Mouse (Mus musculus) frontal cortex, postnatal 25 days (tissue): Measurements from ENCODE around the gene Asb17.
"Not testable (repeated sequence)": the region's sequence is repeated elsewhere in the genome, so short reads cannot be mapped to it uniquely, and the experiment has no call there.

Experiments
- DNase-seq, 2 experiments: peaks; one replicate each; pipeline ENCODE4 v3.0.0; 2022; ENCODE audit warnings: low spot score in 2 of 2

Asb17 gene

DNA sequence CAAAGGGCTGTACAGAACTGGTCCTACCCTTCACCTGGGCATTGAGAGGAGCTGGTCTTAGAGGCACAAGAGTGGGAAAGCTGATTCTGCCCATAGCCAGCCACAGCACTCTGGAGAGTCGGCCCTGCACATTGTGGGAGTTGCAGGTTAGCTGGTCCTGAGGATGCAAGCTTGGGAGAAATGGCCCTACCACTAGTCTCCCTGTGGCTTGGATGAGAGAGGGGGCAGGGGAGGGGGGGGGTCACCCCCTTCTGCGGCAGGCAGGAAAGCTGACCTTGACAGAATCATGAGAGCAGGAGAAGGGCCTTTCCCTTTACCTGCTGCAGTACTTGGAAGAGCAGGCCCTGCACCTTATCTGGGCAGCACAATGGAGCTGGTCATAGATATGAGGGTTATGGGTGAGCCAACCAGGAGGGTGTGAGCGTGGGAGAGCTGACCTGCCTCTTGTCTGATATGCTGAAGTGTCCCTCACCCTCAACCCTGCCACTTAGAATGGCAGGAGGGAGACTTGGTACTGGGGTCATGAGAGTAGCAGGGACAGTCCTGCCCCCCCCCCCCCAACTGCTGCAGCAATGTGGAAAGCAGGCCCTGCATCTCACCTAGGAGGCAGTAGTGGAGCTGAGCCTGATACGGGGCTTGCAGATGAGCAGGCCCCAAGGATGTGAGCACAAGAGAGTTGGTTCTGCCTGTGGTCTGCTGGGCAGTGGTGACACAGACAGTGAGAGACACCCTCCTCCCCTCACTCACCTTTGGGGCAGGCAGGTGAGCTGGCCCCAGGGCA, 11.9 kb upstream of the Asb17 start:
- DNase-seq: no peak

DNA sequence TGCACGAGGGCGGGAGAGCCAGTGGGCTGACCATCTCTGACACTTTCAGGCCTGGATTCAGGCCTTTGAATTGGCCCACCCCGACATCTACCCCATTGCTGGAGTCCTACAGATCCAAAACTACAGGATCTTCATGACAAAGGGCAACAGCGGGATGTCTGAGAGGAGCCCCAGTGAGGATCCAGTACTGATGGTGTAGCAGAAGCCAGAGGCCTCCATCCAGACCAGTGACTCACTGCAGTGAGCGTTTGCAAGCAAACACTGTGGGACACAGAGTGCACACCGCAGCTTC, 11.4 kb upstream of the Asb17 start:
- DNase-seq: no peak

DNA sequence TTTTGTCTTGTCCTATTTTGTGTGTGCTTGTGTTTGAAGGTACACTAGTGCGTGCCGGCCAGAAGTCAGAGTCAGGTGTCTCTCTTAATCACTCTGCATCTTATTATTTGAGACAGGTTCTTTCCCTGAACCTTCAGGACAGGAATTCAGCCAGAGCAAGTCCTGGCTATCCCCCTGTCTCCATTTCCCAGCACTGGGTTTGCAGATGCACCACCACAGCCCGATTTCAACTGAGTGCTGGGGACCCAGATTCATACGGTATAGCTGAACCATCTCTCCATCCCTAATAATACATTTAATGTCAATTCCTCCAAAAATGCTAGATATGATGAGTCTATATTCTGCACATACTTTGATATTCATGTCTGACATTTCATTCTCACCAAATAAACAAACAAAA, 9.9 kb upstream of the Asb17 start:
- DNase-seq: no peak

DNA sequence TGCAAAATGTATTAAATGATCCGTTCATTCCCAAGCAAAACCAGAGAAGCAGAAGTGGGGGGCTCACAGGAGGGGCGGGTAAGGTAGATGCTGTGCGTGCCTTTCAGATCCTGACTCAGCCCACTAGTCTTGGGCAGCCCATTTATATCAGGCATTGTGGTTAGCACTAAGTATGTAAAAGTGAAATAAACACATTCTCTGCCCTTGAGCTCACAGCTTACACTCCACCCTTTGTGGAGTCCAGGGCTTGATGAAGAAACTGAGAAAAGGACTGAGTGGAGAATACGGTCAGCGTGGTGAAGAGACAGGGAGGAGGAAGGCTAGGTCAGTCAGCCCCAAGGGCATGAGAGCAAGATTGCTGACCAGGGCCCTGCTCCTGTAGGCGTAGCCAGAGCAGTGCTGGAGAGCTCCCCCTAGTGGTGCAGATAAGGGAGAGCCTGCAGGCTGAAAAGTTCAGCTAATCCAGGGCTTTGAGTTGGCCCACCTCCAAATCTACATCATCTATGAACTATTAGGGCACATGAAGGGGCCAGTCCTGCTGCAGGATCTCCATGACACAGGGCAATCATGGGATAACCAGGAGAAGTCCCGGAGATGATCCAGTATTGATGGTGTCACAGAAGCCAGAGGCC, 8.4 kb upstream of the Asb17 start:
- peak; percentile 5 to 23 for DNase-seq

DNA sequence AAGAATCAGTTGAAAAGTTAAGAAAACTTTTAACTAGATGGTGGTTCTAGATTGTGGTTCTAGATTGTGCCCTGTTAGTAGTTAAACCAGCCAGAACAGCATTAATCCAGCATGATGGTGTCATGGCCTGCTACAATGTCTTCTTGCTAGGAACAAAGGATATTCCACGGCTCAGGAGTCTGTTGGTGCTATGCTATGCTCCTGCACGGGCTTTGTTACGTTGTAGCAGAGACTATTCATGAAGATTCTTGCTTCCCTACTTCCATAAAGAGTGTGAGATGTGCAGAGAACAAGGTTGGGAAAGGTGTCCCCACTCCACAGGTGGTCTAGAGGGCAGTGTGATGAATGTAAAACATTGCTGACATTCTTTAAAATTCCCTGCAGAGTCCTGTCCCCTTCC, 7.7 kb upstream of the Asb17 start:
- DNase-seq: no peak

DNA sequence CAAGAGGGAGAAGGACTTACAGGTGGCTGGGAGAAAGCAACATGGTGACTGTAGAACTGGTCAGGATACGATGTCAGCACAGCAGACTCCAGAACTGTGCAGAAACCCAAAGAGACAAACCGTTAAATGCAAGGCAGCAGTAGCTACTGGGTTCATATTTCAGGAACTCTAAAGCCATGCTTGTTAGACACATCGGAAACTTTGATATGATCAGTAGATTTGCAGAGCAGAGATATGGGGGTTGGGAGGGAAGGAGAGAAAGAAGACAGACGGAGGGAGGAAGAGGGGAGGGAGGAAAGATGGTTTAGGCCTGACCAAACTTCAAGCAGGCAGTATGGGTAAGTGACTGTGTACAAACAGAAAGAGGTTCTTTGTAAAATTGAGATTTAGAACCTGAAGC, 6.4 kb upstream of the Asb17 start:
- DNase-seq: no peak

DNA sequence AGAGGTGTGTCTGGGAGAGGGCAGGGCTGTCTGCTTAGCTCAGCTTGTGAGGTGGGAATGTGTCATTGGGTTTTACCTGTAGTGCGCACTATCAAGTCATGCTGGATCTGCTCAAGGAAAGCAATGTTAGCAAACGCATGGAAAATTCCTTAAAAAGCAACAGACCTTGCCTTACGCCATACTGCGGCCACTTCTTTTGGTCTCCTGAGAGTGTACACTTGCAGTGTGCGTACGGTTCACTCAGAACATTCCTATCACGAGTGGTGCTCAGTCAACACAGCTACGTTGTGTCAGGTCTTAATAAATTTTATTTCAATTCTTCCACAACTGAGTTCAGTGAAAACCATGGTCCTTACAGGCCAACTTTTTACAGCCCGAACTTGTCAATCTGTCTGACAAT, 748 bp downstream of the Asb17 start:
- no peak for DNase-seq

DNA sequence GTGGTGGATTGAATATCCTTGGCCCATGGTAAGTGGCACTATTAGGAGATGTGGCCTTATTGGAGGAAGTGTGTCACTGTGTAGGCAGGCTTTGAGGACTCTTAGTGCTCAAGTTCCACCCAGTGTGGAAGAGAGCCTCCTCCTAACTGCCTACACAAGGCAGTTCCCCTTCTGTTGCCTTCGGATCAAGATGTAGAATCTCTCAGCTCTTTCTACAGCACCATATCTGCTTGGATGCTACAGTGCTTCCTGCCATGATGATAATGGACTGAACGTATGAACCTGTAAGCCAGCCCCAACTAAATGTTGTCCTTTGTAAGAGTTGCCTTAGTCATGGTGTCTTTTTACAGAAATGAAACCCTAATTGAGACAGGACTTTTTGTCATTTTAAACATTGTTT, 1.5 kb downstream of the Asb17 start:
- DNase-seq: no peak

DNA sequence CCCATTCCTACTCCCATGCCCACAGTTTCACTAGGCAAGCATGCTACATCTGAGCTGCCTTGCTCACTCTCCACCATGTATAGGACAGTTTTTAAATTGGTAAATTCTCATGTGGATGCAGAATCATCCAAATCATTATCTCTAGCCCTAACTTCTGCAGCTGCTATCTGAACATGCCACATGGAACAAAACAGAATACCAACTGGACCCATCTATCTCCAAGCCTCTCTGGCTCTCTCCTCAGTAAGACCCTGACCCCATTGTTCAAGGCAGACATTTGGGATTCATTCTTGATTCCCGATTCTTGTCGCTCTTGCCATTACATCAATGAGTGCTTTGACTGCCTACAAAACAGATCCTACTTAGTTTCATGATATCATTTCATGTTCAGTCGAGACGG, 2.1 kb downstream of the Asb17 start:
- no peak for DNase-seq

DNA sequence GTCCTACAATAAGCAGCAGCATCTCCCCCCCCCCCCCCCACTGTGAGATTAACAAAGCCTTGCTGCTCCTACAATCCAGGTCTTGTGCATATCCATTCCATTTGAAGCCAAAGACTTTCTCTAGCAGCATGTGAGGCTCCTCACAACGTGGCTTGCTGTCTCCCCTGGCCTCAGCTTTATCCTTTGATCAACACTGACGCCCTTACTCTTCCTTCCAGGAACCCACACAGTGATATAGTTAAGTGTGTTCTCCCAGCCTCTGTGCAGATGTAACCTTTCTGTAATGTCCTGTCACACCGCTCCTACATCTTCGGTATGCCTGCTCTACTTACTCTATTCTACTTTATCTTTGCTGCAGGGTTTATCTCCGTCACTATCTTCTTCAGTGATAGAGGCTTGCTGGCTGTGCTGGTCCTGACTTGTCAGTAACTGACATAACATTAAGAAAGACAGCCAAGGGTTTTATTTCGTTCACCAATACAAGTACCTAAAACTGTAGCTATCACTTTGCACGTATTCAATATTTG, 3.3 kb downstream of the Asb17 start:
- DNase-seq: no peak

DNA sequence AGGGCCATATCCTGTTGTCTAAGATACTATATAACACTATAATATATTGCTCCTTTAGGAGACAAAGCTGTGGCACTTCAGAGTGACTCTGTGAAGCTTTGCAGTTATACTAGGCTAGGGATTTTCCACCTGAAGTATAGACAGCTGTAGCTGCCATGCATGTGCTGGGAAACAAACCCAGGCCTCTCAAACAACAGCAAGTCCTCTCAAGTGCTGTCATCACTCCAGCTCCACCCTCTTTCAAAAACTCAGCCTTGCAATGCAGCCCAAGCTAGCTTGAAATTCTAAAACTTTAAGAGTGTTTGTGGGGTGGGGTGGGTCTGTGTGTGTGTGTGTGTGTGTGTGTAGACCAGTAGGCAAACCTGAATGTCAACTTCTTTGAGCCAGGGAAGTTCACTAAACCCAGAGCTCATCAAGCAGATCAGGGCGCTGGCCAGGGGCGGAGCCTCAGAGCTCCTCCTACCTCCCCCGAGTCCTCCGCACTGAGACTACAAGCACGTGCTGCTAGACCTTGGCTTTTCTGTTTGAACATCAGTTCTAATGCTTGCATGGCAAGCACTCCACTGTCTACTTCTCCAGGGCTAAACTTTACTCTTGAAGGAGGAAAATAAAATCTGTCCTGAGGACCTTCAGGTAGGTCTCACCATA, 5.5 kb downstream of the Asb17 start:
- no peak for DNase-seq

DNA sequence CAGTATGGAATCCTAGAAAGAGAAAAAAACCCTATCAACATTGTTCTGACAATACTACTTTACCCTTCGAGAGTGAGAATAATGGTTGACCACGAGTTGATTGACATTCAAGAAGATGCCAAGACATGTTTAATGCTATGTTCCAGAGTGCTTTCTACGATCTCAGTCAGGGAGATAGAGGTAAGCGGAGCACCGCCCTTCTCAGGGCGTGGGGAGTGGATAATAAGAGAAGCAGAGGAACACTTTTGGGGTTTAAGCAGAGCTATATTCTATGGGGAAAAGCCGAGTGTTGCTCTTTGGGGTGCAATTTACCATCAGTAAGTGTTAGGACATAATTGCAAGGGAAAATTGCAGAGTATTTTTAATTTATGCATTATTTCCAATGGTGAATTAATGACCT, 6.8 kb downstream of the Asb17 start:
- DNase-seq: no peak

DNA sequence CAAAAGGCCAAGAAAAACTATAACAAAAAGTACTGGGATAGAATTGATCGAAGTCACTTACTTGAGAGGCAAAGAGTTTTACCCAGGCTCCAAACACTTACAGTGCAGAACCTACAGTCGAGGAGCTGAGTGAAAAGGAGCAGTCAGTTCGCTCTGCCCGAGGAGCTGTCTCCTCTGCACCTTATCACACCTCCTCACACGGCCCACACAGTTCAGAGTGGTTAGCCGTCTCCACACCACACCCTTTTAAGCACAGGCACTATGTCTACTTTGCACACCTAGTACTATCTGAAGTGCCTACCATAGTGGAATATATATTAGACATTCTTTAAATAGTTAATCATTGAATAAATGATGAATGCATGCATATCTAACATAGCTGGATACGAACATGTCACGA, 8.3 kb downstream of the Asb17 start:
- no peak for DNase-seq

DNA sequence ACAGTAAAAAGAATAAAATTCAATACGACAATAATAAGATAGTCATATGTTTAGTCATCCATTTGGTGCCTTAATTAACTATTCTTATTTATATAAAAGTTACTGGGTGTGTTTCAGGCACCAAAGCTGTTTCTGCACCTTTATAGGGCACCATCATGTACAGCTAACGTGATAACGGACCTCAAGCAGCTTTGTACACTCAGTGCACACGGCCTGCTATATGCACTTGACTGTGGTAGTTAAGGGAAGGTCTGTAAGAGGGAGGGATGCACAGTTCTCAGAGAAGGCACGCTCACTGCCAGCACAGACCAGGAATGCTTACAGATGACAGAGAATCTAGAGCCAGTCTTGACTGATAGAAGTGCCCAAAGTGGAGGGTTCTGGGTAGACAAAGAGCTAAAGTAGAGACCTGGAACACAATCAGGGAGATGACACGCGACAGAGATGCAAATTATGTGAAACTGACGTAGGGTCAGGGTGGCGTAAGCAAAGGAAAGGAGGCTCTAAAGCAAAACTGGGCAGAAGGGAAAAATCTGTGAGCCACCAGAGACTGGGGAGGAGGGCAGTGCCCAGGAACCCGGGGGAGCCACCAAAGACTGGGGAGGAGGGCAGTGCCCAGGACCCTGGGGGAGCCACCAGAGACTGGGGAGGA, 14.5 kb downstream of the Asb17 start:
- DNase-seq: no peak

DNA sequence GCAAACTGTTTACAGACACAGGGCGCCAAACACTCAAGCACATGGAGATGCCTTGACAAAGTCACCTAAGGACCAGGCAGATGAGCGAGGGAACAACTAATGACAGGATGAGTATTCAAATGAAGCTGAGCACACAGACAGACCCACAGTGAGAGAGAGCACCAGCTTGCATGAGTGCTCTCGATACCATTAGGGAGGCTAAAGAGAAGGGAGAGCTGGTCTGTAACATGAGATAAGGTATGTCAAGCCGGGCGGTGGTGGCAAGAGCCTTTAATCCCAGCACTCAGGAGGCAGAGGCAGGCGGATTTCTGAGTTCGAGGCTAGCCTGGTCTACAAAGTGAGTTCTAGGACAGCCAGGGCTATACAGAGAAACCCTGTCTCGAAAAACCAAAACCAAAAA, 16.4 kb downstream of the Asb17 start:
- not testable (repeated sequence) for DNase-seq

DNA sequence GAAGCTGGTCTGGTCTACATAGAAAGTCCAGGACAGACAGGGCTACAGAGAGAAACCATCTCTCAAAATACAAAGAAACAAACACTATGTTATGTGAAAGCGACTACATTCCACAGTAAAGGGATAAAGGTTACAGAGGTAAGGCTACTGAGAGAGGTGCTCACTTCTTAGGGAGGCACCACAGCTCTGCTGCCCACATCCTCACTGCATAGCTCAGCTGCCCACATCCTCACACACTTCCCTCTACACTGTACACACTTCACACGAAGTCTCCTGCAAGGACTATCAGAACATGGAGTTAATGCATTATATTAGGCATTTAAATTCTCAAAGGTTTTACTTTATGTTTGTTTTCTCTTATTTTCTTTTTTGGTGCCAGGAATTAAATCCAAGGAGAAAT, 19.8 kb downstream of the Asb17 start:
- DNase-seq: no peak

DNA sequence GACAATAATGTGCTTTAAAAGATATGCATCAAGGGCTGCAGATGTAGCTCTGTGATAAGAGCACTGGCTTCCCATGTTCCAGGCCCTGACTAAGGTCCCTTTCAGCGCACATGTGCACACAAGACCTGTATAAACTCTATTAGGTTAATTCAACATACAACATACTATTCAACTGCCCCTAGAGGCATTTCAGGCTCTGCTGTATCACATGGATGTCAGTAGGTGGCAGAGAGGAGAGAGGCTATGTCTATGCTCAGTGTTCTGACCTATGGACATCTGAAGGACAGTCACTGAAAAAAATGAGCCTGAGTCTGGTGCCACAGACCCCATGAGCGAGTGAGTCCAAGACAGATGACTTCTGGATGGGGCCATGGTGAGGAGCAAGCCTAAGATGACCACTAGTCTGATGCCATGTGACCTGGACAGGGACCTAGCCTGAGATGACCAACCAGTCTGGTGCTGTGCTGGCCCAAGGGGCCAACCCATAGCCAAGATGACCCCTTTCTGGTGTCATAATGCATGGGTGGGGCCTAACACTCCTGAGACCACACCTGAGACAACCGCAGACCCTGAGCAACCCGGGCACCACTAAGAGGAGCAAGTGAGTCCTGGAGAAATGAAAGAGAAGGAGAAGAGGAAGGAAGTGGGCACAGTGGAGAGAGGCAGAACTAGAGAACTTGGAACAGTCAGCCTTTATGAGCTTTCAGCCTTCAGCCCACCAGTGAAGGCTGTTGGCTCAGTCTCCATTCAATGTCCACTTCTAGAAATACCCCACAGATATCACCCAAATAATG, 20.8 kb downstream of the Asb17 start:
- no peak for DNase-seq

DNA sequence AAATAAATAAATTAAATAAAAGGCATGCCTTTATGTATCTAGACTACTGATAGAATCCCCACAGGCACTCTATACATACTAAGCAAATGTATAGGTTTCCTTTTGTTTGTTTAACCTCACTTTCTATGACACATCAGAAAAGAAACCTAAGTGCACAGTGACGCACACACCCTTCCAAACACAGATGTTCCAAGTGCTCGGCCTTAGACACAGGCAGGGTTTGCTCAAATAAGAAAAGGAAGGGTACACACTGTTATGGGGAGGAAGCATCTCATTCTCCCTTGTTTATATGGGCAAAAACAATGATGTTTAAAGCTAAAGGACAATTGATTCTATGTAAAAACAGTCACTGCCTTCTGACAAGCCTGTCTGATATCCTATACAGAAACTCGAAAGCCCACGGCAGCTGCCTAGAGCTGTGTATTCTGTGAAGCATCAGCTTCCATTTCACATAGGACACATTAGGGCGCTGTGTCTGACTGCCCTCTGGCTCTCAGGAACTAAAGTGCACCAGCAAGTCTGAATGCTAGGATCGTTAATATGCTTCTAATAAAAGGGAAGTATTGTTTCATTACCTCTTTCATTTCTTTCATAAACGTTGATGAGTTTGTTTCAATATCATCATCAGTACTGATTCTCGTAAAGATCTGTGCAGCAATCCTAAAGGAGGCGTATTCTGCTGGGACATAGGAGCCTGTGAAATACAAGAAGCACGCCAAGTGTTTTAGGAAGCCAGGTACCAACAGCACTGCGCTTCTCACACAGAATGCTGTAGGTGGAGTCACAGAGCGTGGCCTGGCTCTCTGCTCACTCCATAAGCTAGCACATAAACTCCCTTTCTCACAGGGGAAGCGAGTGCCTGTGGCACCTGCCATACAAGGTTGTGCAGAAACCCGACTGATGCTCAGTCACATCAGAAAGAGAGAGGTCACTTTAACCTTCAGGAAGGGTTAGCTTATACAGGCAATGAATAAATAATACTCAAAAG, 23.4 kb downstream of the Asb17 start:
- no peak for DNase-seq

DNA sequence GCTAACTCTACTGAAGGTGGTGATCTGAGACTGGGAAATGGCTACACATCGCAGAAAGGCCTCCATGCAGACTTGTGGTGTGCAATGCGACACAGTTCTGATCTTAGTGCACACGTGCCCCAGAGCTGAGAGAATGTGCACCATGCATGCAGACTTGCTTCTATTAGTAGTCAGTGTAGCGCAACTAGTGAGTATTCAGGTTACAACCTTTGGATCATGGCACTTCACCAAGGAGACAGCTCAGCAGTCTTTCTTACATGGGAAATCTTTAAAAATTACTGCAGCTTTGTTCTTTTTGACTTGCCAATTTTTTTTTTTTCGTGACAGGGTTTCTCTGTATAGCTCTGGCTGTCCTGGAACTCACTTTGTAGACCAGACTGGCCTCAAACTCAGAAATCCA, 27.4 kb downstream of the Asb17 start:
- DNase-seq: no peak

DNA sequence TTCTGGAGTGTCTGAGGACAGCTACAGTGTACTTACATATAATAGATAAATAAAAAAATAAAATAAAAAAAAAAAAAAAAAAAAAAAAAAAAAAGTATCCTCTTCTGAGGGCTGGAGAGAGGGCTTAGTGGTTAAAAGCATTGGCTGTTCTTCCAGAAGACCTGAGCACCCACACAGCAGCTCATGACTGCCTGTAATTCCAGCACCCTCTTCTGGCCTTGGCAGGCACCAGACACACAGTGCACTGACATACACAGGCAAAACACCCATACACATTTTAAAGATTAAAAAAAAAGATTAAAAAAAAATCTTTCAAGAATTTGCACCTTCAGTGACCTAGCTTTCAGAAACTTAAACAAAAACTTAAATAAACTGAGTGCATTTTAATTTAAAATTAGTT, 42.3 kb downstream of the Asb17 start:
- no peak for DNase-seq

DNA sequence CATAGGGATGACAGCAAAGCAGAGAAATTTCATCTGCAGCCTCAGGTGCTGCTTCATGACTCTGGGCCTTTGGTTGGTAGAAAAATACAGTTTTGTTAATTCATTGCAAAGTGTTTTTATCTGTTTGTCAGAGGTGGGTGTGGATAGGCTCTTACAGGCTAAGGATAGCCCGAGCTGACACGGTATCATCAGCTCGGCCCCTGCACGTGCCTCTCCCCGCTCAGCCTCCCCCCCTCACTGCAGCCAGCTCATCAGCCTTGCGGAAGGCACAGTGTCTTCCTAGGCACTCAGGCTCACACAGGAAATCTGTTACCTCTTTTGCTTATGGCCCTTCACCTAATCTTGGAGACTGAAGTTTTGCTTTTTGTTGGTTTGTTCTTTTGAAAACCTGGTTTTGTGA, 44.1 kb downstream of the Asb17 start:
- DNase-seq: no peak
